Mouse (Mus musculus): ENCODE measurements at regions not wholly inside any gene's neighbourhood (a gene's known extent, or its start where the extent isn't known, plus 50 kb on each side); places are given as distances from the start of the nearest gene placed in this dataset.
A peak's percentile ranks its signal among the peaks of the same experiment; 100 is the strongest.

DNA sequence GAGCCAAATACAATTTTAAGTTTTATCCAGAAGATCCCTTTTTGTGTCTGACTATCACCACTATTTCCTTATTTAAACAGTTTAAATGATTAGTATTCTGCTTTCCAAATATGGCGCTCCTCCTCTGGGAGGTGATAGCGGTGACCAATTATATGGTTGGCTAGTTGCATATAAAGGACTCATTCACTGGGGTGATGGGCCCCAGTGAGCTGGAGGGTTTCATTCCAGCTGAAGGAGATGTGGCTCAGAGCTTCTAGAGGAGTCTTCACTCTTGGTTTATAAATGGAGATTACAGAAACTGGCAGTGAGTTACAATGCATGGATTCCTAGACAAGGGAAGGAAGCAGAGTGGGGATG is 50.7 kb upstream of the Gm7361 start:
- no peak for DNase-seq (ENCODE audit: low read depth, low spot score)

DNA sequence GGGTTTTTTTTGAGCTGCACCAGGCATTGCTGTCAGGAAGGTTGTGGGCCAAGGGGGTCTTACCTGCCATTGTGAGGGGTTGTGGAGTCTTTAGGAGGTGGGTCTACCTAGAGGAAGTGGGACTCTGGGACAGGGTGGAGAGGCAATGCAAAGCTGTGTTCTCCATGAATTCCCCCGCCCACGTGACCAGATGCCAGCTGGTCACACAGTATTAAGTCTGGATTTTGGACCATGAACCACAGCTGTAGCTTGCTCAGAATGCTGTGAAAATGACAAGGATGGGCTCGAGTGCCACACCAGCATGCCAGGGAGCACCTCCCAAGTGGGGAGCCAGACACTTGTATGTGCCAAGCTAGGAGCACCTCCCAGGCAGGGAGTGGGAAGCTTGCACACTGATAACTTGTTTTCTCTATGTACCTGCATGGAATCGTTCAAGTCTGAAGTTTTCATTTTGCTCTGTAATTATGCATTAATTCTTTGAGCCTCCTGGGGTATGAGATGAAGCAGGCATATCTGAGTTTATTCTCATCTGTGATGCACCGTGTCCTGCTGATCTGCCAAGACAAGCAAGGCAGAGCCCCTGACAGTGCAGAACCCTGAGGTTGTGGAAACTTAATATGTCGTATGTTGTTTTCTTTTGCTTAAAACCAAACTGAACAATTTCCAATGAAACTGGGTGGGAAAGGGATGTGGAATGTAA is 51.3 kb upstream of the Gm7361 start:
- no peak for DNase-seq (ENCODE audit: low read depth, low spot score)

DNA sequence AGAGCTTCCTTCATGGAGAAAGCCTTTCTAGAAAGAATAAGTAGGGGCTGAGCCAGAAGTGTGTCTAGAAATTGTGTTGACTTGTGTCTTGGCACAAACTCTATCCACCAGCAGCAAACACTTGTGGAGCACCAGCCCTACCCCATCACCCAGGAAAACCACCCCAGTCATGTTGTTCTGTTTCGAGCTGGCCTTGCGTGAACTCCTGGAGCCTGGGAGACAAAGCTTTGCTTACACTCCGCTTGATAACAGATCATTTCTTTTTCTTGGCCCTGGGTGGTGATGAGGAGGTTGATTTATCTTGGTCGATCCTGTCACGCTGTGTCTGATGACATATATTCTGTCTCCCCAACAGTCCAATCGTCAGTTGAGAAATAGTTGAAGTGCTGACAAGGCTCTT is 55.0 kb upstream of the Gm7361 start:
- DNase-seq (ENCODE audit: low read depth, low spot score), result no peak

DNA sequence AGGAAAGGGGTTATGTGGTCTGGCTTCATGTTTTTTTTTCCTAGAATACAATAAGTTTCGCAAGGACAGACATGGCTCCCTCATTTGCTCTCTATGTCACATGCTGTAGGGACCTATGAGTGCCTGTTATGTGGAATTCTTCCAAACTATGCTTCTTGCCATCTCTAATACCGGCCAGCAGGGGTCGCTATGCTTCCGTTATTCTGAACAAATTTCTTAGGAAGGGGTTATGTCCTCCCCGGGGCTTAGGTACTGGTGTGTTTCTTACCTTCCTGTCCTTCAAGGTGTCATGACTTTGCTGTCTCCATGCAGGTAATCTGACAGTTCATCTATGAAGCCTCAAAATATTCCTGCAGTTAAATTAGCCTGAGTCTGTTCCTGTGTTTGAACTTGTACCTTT is 68.1 kb upstream of the Gm7361 start:
- DNase-seq (ENCODE audit: low read depth, low spot score), result peak; percentile 16

DNA sequence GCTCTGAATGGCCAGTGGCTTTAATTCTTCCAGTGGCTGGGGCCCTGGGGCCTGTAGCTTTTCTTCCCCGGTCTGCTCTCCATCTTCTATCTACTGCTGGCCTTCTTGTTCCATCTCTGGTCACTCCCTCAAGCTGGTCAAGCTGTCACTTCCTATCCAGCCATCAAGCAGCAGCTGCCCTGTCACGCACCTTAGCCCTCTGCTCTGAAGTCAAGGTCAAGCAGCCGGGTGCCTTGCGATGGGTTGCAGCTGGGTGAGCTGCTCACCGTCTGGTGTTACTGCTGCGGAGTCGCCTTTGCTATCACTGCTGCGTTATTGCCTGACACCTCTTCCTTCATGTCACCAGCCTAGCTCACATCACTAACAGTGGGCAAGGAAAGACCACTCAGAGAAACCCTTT is 66.0 kb upstream of the Gm10220 start:
- DNase-seq (ENCODE audit: low read depth, low spot score), result no peak

DNA sequence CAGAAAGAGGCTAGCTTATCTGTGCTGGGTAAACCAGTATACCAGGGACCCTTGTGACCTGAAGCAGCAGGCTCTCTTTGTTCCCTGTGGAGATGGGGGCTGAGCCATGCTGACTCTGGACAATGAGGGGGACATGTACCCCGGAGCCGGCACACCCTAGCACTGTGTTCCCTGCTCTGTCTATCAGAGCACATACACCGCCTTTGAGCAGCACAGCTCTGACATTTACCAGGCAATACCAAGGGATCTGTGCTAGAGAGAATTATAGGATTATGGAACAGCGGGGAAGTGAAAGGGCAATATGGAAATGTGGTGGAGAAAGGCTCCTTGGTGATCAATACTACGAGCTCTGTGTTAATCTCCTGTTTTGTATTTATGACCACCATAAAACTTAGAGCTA is 64.2 kb upstream of the Gm10220 start:
- no peak for DNase-seq (ENCODE audit: low read depth, low spot score)

DNA sequence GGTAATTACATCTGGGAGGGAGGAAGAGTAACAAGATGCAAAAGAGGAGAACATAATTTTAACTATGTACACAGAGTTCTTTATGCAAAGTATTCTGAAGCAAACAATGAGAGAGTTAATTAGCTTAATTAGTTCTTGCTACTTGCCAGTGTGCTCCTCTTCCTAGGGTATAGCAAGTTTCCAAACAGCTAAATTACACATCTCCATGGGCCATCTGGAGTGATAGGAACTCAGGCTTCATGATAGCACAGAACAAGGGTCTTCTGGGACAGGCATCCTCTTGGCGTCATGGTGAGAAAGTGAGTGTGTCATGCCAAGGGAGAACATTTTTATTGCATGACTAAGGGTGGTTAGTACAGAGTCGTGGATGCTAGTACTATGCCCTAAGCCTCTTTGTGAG is 54.8 kb upstream of the Gm10220 start:
- DNase-seq (ENCODE audit: low read depth, low spot score), result no peak

DNA sequence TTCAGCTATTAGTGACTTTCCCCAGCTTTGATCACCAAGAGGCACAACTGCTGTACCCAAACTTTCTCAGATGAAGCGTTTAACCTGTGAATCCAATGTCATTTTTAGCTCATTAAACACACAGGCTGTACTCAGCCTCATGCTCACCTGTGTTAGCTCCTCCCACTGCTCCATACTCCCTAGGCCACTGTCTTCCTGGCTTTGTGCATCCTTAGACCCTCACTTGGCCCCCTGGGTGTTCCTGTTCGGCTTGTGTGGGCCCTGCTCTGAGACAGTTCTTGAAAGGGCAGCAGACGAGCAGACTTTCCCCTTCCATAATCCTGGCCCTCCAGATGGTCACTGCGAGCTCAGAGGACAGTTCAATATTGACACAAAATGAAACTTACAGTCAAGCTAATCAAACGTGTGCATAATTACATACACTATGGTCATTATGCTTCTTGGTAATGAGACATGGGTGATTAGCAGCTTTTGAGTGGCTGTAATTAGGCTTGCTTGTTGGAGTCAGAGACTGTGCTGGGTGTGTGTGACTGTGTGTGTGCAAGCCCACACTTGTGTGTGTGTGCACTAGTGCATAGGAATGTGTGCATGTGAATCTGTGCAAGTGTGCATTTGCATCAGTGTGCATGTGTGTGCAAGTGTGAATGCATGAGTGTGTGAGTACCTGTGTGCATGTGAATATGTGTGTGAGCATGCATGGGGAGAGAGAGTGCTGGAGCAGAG is 50.6 kb upstream of the Gm10220 start:
- DNase-seq (ENCODE audit: low read depth, low spot score), result no peak

DNA sequence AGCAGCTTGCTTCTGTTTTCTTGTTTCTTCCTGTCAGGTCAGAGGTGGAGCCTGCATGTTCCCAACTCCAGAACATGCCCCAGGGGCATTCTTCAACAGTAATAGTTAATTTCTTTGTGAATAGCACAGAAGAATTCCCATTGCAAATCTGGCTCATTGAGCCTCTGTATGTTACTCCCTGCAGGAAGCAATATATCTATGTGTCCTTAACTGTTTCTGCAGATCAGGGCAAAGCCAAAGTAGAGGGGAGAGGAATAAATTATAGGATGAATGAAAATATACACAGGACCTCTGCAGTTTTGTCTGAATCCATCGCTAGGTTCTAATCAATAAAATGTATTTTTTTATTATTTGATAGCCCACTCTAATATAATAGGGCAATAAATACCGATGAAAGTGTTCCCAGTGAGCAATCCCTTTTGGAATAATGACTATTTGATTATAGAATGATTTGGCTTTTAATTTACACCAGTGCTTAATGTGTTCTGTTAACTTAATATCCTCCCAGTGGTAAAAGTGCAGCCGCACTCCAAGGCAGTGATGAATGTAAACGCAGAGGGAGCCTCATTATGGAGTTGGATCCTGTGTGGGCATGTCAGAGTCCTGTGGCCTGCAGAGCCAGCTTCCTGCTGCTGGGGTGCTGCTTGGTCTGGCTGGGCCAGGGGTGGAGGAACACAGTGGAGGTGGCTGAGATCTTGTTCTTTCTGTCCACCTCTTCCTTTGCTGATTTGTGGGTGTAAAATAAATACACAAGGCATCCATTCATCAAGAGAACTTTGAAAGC is 49.7 kb upstream of the Gm10220 start:
- no peak for DNase-seq (ENCODE audit: low read depth, low spot score)
